Mouse (Mus musculus) neural tube, embryonic 15.5 days (tissue): ENCODE measurements around the gene Renbp. TPM values are rescaled to one million over a fixed set of nuclear protein-coding genes. Genes with fewer than 3 reads are reported as not detected.

Experiments used
- ATAC-seq: fragments of 200-750 bp; cut with Nextera tagmentation; 2 replicates; pipeline ENCODE4 v1.8.0; 2017; ENCODE audit warnings: mild to moderate bottlenecking, moderate TSS enrichment, moderate library complexity; ENCODE audit not compliant: low FRiP score
- H3K27ac ChIP-seq: fragments of 300-500 bp; sonication (generic); replicated peaks from 2 replicates; pipeline ENCODE4 v1.5.1; 2015; ENCODE audit warnings: mild to moderate bottlenecking, inconsistent platforms
- H3K27me3 ChIP-seq: fragments of 300-500 bp; sonication (generic); replicated peaks from 2 replicates; pipeline ENCODE4 v1.6.1; 2015; ENCODE audit warnings: inconsistent platforms
- H3K36me3 ChIP-seq: fragments of 300-500 bp; sonication (generic); 2 replicates; pipeline ENCODE4 v1.6.1; 2015; ENCODE audit warnings: inconsistent platforms
- H3K4me1 ChIP-seq: fragments of 300-500 bp; sonication (generic); 2 replicates; pipeline ENCODE4 v1.6.1; 2015; ENCODE audit warnings: inconsistent platforms
- H3K4me2 ChIP-seq: fragments of 300-500 bp; sonication (generic); 2 replicates; pipeline ENCODE4 v1.6.1; 2015; ENCODE audit warnings: inconsistent platforms, mild to moderate bottlenecking, moderate library complexity
- H3K4me3 ChIP-seq: fragments of 300-500 bp; sonication (generic); replicated peaks from 2 replicates; pipeline ENCODE4 v1.5.1; 2015; ENCODE audit warnings: mild to moderate bottlenecking, inconsistent platforms
- H3K9ac ChIP-seq: fragments of 300-500 bp; sonication (generic); replicated peaks from 2 replicates; pipeline ENCODE4 v1.6.1; 2015; ENCODE audit warnings: mild to moderate bottlenecking, inconsistent platforms
- H3K9me3 ChIP-seq: fragments of 300-500 bp; sonication (generic); replicated peaks from 2 replicates; pipeline ENCODE4 v1.6.1; 2016; ENCODE audit warnings: inconsistent platforms
- WGBS: fragments of 180-500 bp; shearing (Covaris S2); methylation state at CpG from one replicate; pipeline ENCODE4 v1.1.7; 2015; ENCODE audit warnings: mixed read lengths; 5-methylcytosine and 5-hydroxymethylcytosine counted together
- polyA plus RNA-seq: library from polyadenylated mRNA; unstranded; fragments of >200 nt; fragmentation: Nextera tagmentation; extraction: Ambion mirVana; gene quantifications from 2 replicates; pipeline ENCODE4 v1.2.1, GENCODE M21; 2015

Renbp gene
- polyA plus RNA-seq: 10.4 and 24.7 TPM in 2 replicates

DNA sequence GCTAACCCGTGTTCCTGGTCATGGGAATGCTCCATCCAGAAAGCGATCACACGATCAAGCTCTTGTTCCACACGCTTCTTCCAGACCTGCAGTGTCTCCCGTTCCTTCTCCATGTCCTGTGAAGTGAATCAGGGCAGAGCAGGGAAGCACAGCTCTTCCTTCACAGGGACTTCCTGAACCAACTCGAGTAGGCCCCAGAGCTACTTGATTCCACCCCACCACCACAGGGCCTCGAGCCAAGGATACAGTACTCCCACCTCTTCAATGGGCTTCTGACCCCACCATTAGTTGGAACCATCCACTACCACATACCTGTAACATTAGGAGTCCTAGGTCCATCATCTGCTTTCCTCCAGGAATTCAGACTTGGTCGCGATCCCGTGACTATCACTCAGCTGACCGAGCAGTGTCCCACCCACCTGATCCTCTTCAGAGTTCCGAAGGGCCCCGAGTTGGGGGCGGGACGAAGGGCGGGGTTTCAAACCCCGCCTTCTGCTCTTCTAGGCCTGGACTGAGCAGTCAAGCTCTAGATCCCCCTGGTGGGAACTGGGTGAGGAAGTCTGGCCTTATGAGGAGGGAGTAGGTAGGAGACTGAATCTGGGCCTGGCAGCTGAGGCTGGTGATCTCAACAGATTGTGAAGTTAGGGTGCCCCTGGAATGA, at the start of gene Renbp:
Gene Renbp (minus strand): TSS at position 449 of the 661 bp plus-strand sequence.
- Histone ChIP-seq H3K4me3 (peak within 1 kb of the TSS; percentile 17; the same call in 1 of the 2 replicates), H3K9me3 (no peaks in the 10 kb centered on the region), H3K36me3 (no peaks in the 10 kb centered on the region), H3K9ac (no peak within 1 kb of the TSS), H3K4me1 (no peaks in the 10 kb centered on the region), H3K27me3 (no peaks in the 10 kb centered on the region), H3K27ac (no peak within 1 kb of the TSS), H3K4me2 (peak within 1 kb of the TSS; percentile 33)
- 40% methylated on average over 17 of the region's 17 CpGs for WGBS
- no peak for ATAC-seq

DNA sequence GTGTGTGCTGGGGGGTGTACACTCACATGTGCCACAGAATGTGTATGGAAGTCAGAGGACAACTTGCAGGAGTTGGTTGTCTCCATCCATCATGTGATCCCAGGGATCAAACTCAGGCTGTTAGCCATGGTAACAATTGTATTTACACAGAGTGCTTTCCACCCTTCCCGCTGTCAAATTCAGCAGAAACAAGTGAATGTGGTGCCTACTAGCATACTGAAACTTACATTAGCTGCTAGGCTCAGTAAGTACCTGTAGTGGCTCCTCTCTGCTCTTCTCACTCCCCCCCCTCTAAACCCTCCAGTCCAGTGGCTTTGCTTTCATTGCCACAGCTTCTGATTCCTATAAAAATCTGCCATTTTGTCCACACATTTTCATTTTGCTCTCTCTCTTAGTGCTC, 47.1 kb upstream of the Renbp start:
- no peak for ATAC-seq
- H3K9ac ChIP-seq: no peak overlapping the region
- H3K27ac ChIP-seq: no peak overlapping the region

DNA sequence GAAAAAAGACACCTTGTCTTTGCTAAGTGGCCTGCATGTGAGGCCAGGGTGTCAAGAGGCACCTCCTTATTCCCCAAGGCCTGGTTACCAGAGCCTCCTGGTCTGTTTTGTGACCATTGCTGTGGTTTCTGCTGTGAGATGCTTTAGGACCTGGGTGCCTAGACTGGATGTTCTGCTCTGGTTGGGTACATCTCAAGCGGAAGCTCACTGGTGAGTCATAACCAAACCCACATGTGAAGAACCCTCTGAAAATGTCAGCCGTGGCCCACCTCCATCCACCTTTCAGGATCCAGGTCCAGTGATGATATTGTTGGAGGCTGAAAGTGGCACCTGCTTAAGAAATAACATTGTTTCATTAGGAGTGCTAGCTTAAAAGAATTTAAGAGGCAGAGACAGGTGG, 45.6 kb upstream of the Renbp start:
- no peak overlapping the region for H3K4me2 ChIP-seq
- H3K4me1 ChIP-seq: no peaks in the 10 kb centered on the region
- WGBS: 98% methylated on average over 2 of the region's 2 CpGs
- H3K27ac ChIP-seq: no peak overlapping the region
- no peak overlapping the region for H3K9ac ChIP-seq
- no peaks in the 10 kb centered on the region for H3K27me3 ChIP-seq
- no peak overlapping the region for H3K4me3 ChIP-seq
- no peaks in the 10 kb centered on the region for H3K9me3 ChIP-seq
- no peaks in the 10 kb centered on the region for H3K36me3 ChIP-seq
- ATAC-seq: no peak

More for the DNA sequence above, 47.1 kb upstream of the Renbp start:
- Histone ChIP-seq H3K4me1 (no peaks in the 10 kb centered on the region), H3K27me3 (no peaks in the 10 kb centered on the region), H3K4me2 (no peak overlapping the region), H3K9me3 (no peaks in the 10 kb centered on the region), H3K4me3 (no peak overlapping the region), H3K36me3 (no peaks in the 10 kb centered on the region)
- WGBS: 70% methylated on average over 1 of the region's 1 CpGs

DNA sequence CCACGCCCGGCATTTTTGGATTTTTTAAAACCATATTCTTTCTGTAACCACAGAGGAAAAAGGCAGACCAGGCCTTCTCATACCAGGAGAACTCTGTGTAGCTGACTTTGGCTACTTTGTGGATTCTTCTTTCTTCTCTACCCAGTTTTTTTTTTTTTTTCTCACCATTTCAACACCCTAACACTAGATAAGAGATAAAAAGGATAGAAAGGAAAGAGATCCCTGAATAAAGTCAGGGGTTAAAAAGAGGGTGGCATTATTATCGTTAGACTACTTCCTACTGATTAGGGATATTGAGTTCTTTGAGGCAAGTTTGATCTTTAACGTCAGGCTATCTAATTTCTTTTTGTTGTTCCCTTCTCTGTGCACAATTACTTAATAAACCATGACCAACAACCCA, 42.1 kb upstream of the Renbp start:
- no peaks in the 10 kb centered on the region for H3K27me3 ChIP-seq
- H3K4me2 ChIP-seq: no peak overlapping the region
- no peak overlapping the region for H3K4me3 ChIP-seq
- no peak overlapping the region for H3K9ac ChIP-seq
- no peak overlapping the region for H3K27ac ChIP-seq
- 75% methylated on average over 4 of the region's 4 CpGs for WGBS
- no peaks in the 10 kb centered on the region for H3K36me3 ChIP-seq
- no peaks in the 10 kb centered on the region for H3K9me3 ChIP-seq
- no peak for ATAC-seq
- no peaks in the 10 kb centered on the region for H3K4me1 ChIP-seq

DNA sequence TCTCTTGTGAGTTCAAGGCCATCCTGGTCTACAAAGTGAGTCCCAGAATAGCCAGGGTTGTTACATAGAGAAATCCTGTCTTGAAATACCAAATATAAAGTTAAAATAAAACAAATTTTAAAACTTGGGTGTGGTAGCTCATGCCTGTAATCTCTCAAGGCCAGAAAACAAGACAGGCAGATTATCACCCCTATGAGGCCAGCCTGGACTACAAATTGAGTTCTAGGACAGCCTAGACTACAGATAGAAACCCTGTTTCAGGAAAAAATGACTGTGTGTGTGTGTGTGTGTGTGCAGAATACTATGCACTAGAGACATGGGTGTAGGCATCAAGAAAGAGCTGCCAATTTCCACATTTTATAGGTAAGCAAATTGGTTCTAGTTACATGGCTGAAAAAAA, 40.1 kb upstream of the Renbp start:
- Histone ChIP-seq H3K36me3 (no peaks in the 10 kb centered on the region), H3K27ac (no peak overlapping the region), H3K27me3 (no peaks in the 10 kb centered on the region), H3K4me2 (no peak overlapping the region), H3K9ac (no peak overlapping the region), H3K9me3 (no peaks in the 10 kb centered on the region), H3K4me3 (no peak overlapping the region), H3K4me1 (no peaks in the 10 kb centered on the region)
- no peak for ATAC-seq

DNA sequence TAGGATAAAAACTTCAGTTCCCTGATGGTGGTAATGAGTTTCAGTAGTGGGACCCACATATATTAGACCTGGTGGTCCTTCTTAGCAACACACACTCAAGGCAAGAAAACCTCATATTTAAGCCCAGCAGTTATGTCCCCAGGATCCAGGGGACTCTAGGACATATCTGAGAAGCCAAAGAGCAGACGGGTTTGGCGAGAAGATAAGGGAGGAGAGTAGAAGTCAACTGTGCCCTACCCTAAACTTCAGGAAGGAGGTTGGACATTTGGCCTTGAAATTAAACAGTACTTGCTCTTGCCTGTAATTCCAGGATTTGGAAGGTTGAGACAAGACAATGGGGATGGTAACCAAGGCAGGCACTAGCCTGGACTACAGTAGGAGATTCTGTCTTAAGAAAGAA, 39.1 kb upstream of the Renbp start:
- no peak overlapping the region for H3K4me2 ChIP-seq
- peaks cover under 1% of the 10 kb centered on the region; the same call in 1 of the 2 replicates for H3K4me1 ChIP-seq
- 96% methylated on average over 2 of the region's 2 CpGs for WGBS
- H3K9me3 ChIP-seq: no peaks in the 10 kb centered on the region
- no peak for ATAC-seq
- no peaks in the 10 kb centered on the region for H3K36me3 ChIP-seq
- no peak overlapping the region for H3K9ac ChIP-seq
- H3K27me3 ChIP-seq: no peaks in the 10 kb centered on the region
- H3K27ac ChIP-seq: no peak overlapping the region
- no peak overlapping the region for H3K4me3 ChIP-seq

DNA sequence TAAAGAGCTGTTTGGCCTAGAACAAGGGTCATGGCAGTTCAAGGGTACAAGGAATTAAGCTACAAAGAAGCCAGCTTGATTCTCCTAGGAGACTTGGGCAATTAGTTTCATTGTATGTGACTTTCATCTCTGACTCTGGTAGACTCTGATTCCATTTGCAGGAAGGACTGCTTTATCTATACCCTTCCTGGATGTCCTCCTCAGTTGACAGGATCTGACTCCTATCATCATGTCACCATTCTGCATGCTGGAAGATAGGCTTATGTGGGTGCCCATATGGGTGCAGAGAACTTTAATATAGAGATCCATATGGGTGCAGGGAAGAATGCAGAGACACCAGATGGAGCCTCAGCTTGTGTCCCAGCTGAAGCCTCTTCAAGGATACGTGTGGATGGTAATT, 38.5 kb upstream of the Renbp start:
- Histone ChIP-seq H3K27ac (0 out of 2 replicates have a peak overlapping the region, but pooled peaks have one; percentile 28), H3K4me3 (no peak overlapping the region), H3K27me3 (no peaks in the 10 kb centered on the region), H3K4me2 (no peak overlapping the region), H3K9ac (no peak overlapping the region), H3K36me3 (no peaks in the 10 kb centered on the region), H3K4me1 (peaks cover 6% of the 10 kb centered on the region), H3K9me3 (no peaks in the 10 kb centered on the region)
- no peak for ATAC-seq
- WGBS: 85% methylated on average over 1 of the region's 1 CpGs

DNA sequence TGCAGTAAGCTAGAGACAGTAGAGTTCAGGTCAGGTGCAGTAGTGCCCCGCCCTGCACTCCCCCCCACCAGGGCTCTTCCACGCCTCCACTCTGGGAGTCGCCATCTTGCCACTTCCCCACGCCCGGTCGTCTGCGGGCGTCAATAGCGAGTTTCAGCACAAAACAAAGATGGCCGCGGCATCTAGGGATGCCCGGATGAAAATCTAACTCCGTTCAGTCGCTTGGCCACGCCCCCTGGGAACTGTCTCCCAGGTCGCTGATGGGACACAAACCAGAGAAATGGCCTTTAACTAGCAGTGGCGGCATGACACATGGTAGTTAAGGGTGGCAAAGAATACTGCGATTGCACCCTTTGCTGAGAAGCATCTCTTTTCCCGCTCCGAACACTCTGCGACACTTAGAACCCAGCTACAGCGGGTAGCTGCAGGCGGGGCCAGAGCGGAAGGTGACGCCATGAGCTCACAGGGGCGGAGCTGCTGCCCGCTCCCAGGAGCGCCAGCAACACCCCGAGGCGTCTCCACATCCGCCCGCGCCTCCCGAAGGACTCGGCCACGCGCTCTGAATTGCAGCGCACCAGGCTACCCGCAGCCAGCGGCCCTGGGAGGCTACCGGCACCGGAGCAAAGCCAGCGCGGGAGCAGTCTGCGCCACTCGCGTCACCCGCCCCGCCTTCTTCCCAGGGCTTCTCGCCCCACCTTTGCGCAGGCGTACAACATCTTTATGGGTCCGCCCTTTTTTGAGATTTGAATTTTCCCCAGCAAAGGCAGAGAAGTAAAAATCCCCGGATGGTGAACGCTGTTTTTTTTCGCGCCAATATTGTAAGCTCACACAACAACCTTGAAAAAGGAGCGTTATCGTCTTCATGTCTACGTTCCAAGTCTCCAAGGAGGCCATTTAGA, 36.8 kb upstream of the Renbp start:
- Histone ChIP-seq H3K4me2 (peak overlapping the region; percentile 61), H3K9ac (peak overlapping the region; percentile 62), H3K4me3 (peak overlapping the region; percentile 65), H3K27ac (peak overlapping the region; percentile 98), H3K9me3 (no peaks in the 10 kb centered on the region), H3K27me3 (no peaks in the 10 kb centered on the region), H3K4me1 (peaks cover 23% of the 10 kb centered on the region), H3K36me3 (no peaks in the 10 kb centered on the region)
- WGBS: 15% methylated on average over 60 of the region's 60 CpGs
- ATAC-seq: peak; percentile 90

DNA sequence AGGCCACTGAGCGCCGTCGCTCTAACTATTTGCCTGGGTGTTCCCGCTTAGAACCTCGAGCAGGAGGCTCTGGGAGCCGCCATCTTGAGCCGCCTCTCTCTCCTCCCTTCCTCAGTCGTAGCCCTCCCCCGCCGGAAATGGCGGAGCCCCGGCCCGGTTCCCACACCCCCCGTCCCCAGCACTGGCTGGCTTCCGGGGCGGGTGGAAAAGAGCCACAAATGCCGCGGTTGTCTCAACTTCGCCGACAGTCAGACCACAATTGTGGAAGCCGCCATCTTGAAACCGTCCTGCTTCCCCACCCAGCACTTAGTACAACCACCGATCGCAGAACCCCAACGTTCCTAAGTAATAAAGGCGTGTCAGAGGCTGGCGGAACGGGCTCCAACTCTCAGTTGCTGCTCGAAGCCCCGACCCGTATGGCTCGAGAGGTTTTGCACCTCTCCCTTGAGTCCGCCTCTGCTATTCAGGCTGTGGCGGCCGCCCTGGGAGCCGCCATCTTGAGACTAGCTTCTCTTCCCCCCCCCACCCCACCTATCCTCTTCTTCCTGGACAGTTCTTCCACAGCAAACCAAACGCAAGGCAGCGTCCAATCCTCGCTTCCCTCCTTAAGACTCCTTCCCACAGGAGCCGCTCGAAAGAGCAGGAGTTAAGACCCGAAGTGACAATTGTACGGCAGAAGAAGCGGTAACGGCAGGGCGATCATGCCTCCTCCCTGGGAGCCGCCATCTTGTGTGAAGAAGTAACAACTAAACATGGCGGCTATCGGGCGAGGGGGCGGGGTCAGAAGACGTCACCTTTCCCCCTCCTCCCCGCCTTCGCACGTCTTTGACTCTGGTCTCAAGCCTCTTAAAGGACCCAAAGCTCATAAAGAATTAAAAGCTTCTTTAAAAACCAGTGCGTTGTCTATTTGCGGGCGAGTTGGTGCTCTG, 35.9 kb upstream of the Renbp start, which contains the start of gene Hcfc1:
Gene Hcfc1 (minus strand): TSS at position 110 of the 929 bp plus-strand sequence.
- H3K27ac ChIP-seq: peak within 1 kb of the TSS; percentile 98
- WGBS: 19% methylated on average over 55 of the region's 58 CpGs
- H3K36me3 ChIP-seq: no peaks in the 10 kb centered on the region
- H3K4me1 ChIP-seq: peaks cover 29% of the 10 kb centered on the region
- H3K4me2 ChIP-seq: peak within 1 kb of the TSS; percentile 61
- H3K9ac ChIP-seq: peak within 1 kb of the TSS; percentile 62
- H3K27me3 ChIP-seq: no peaks in the 10 kb centered on the region
- no peaks in the 10 kb centered on the region for H3K9me3 ChIP-seq
- H3K4me3 ChIP-seq: peak within 1 kb of the TSS; percentile 65
- ATAC-seq: peak; percentile 83

DNA sequence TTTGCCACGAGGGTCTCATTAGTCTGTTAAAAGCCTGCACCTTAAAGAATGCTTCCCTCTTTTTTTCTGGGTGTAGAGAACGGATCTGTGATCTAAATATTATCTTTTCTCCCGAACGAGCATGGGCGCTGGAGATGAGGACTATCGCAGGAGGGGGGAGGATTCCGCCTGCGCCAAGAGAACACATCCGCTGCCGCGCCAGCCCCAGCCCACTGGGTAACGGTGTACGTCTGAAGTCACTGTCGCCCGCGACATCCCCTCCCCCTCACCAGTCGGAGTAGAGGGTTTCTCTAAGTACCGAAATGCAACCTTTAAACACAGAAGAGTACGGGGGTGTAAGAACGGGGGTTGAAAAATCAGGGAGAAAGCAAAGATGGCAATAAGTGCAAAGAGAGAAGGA, 34.7 kb upstream of the Renbp start:
- Histone ChIP-seq H3K9me3 (no peaks in the 10 kb centered on the region), H3K4me1 (peaks cover 29% of the 10 kb centered on the region), H3K4me2 (peak overlapping the region; percentile 61), H3K9ac (peak overlapping the region; percentile 62), H3K36me3 (no peaks in the 10 kb centered on the region), H3K27ac (peak overlapping the region; percentile 98), H3K4me3 (peak overlapping the region; percentile 65), H3K27me3 (no peaks in the 10 kb centered on the region)
- no peak for ATAC-seq
- 18% methylated on average over 20 of the region's 20 CpGs for WGBS

DNA sequence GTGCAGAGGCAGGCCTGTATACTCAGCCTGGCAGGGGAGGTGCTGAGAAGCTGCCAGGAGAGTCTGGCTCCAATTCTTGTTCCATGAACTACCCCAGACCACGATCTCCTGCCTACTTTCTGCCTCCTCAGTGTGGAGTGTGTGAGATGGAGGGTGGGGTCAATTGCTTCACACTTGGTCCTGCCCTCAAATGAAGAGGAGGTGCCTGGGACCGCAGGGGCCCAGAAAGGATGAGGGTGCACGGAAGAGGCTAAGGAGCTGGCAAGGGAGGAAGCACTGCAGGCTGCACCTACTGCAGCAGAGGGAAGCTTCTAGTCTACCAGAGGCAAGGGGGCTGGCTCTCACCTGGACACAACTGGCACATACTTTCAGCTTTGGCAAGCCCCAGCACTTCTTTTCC, 33.7 kb upstream of the Renbp start:
- Histone ChIP-seq H3K4me1 (peaks cover 29% of the 10 kb centered on the region), H3K9ac (peak overlapping the region; percentile 62), H3K4me2 (peak overlapping the region; percentile 61), H3K27ac (no peak overlapping the region), H3K9me3 (no peaks in the 10 kb centered on the region), H3K27me3 (no peaks in the 10 kb centered on the region), H3K4me3 (peak overlapping the region; percentile 65), H3K36me3 (peaks cover 3% of the 10 kb centered on the region; the same call in 1 of the 2 replicates)
- no peak for ATAC-seq
- 50% methylated on average over 3 of the region's 3 CpGs for WGBS
